Mouse (Mus musculus) intestine, embryonic 16.5 days (tissue): Measurements from ENCODE around the gene Ptpn23. TPM values are rescaled to one million over a fixed set of nuclear protein-coding genes. Genes with fewer than 3 reads are reported as not detected.

Source experiments
- ATAC-seq: fragments of 200-750 bp; cut with Nextera tagmentation; 2 replicates; pipeline ENCODE4 v1.8.0; 2017; ENCODE audit warnings: moderate TSS enrichment, moderate library complexity
- H3K27ac ChIP-seq: fragments of 300-500 bp; sonication (generic); 2 replicates; pipeline ENCODE4 v1.5.1; 2014; ENCODE audit warnings: mild to moderate bottlenecking, low read length
- H3K27me3 ChIP-seq: fragments of 300-500 bp; sonication (generic); replicated peaks from 2 replicates; pipeline ENCODE4 v1.6.1; 2014; ENCODE audit warnings: low read length, control low read depth, mixed read lengths; ENCODE audit not compliant: control insufficient read depth, insufficient read depth
- H3K36me3 ChIP-seq: fragments of 300-500 bp; sonication (generic); 2 replicates; pipeline ENCODE4 v1.6.1; 2014; ENCODE audit warnings: low read length, control low read depth; ENCODE audit not compliant: control insufficient read depth, insufficient read depth
- H3K4me1 ChIP-seq: fragments of 300-500 bp; sonication (generic); 2 replicates; pipeline ENCODE4 v1.6.1; 2014; ENCODE audit warnings: low read length, control low read depth, mixed read lengths; ENCODE audit not compliant: control insufficient read depth, insufficient read depth
- H3K4me2 ChIP-seq: fragments of 300-500 bp; sonication (generic); 2 replicates; pipeline ENCODE4 v1.6.1; 2014; ENCODE audit warnings: low read depth, low read length, control low read depth
- H3K4me3 ChIP-seq: fragments of 300-500 bp; sonication (generic); 2 replicates; pipeline ENCODE4 v1.5.1; 2014; ENCODE audit warnings: mild to moderate bottlenecking, low read length
- H3K9ac ChIP-seq: fragments of 300-500 bp; sonication (generic); 2 replicates; pipeline ENCODE4 v1.6.1; 2014; ENCODE audit warnings: low read depth, low read length
- H3K9me3 ChIP-seq: fragments of 300-500 bp; sonication (generic); 2 replicates; pipeline ENCODE4 v1.6.1; 2016; ENCODE audit warnings: low read length, control low read depth; ENCODE audit not compliant: control insufficient read depth
- WGBS: fragments of 180-500 bp; shearing (Covaris S2); extraction: QIAGEN DNeasy Blood & Tissue Kit; methylation state at CpG from one replicate; pipeline ENCODE4 v1.1.7; 2014; 5-methylcytosine and 5-hydroxymethylcytosine counted together
- polyA plus RNA-seq: library from polyadenylated mRNA; unstranded; fragments of >200 nt; fragmentation: Nextera tagmentation; extraction: Ambion mirVana; gene quantifications from 2 replicates; pipeline ENCODE4 v1.2.1, GENCODE M21; 2015

The Ptpn23 gene
- 10.8 and 12.9 TPM in 2 replicates for polyA plus RNA-seq

GRCm38 (mm10) chr9:110408099-110408773, at the start of gene Ptpn23:
TSS of gene Ptpn23 (minus strand) at chr9:110408213.
- H3K27ac ChIP-seq = peak within 1 kb of the TSS; percentile 72
- ATAC-seq = peak; percentile 96
- peak within 1 kb of the TSS; percentile 78 for H3K9ac ChIP-seq
- H3K9me3 ChIP-seq = no peaks in the 10 kb centered on the region
- peak within 1 kb of the TSS; percentile 67 for H3K4me3 ChIP-seq
- peak within 1 kb of the TSS; percentile 90 for H3K4me2 ChIP-seq
- H3K4me1 ChIP-seq = peaks cover 10% of the 10 kb centered on the region
- under 1% methylated on average over 38 of the region's 39 CpGs for WGBS
- H3K36me3 ChIP-seq = no peaks in the 10 kb centered on the region
- H3K27me3 ChIP-seq = no peaks in the 10 kb centered on the region

GRCm38 (mm10) chr9:110452523-110452922, 44.5 kb upstream of the Ptpn23 start:
- no peaks in the 10 kb centered on the region for H3K36me3 ChIP-seq
- H3K4me3 ChIP-seq = no peak overlapping the region
- 0 out of 2 replicates have a peak, but pooled peaks cover 2% of the 10 kb centered on the region for H3K4me1 ChIP-seq
- ATAC-seq = no peak
- no peaks in the 10 kb centered on the region for H3K9me3 ChIP-seq
- no peaks in the 10 kb centered on the region for H3K27me3 ChIP-seq
- H3K4me2 ChIP-seq = no peak overlapping the region
- H3K27ac ChIP-seq = no peak overlapping the region
- 72% methylated on average over 3 of the region's 3 CpGs for WGBS
- no peak overlapping the region for H3K9ac ChIP-seq

DNA sequence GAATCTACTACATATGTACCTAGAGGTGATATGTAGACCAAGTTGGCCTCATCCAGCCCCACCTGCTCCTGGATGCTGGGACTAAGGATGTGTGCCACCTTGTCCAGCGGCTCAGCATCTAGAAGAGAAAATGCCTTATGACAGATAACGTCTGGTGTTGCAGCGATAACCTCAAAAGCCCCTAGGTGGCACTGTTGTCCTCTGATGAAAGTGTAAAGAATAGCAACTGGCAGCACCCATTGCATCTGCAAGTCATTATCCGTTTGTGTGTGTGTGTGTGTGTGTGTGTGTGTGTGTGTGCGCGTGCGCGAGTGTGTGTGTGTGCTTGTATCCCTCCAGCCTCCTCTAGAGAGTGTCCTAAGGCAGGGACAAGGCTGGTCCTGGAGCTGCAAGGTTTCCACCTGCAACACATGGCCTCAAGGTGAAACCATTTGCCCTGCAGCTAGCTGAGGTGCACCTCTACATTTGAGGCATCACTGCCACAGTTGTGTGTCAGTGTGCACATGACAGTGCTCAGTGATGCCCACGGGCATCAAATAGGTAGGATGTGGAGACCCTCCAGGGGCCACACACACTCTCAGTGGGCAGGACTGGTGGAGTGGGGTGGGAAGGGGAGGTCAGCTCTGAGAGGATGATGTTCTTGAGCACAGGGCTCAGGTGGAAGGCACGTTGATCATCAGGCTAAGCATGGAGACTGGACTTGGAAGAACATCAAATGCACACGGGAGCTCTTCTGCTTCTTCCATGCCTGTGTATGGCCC, 41.0 kb upstream of the Ptpn23 start:
- Histone ChIP-seq H3K27ac (no peak overlapping the region), H3K9ac (no peak overlapping the region), H3K9me3 (no peaks in the 10 kb centered on the region), H3K27me3 (no peaks in the 10 kb centered on the region), H3K4me2 (no peak overlapping the region), H3K4me3 (no peak overlapping the region), H3K36me3 (no peaks in the 10 kb centered on the region), H3K4me1 (0 out of 2 replicates have a peak, but pooled peaks cover 2% of the 10 kb centered on the region)
- ATAC-seq = peak; percentile 55
- 27% methylated on average over 11 of the region's 11 CpGs for WGBS

DNA sequence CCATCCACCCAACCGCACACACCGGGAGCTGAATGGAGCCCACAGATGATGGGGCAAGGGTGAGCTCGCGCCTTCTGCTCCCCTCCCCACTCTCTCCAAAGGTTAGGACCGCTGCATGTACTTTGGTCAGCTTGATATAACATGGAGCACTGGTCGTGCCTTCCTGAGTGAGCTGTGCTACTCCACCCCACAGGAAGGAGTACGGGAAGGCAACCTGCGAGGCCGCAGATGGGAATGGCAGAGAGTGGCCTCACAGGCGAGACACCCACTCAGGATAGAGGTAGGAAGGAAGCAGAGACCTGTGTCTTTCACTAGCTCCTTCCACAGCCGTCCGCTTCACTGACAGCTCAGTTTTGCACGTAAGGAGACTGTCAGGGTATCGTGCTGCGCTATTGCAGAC, 40.3 kb upstream of the Ptpn23 start:
- no peaks in the 10 kb centered on the region for H3K27me3 ChIP-seq
- no peaks in the 10 kb centered on the region for H3K9me3 ChIP-seq
- H3K4me2 ChIP-seq = no peak overlapping the region
- 0 out of 2 replicates have a peak, but pooled peaks cover 2% of the 10 kb centered on the region for H3K4me1 ChIP-seq
- H3K27ac ChIP-seq = no peak overlapping the region
- no peak overlapping the region for H3K9ac ChIP-seq
- no peak overlapping the region for H3K4me3 ChIP-seq
- peak; percentile 42; the same call in 1 of the 2 replicates for ATAC-seq
- WGBS = 81% methylated on average over 15 of the region's 15 CpGs
- H3K36me3 ChIP-seq = no peaks in the 10 kb centered on the region

DNA sequence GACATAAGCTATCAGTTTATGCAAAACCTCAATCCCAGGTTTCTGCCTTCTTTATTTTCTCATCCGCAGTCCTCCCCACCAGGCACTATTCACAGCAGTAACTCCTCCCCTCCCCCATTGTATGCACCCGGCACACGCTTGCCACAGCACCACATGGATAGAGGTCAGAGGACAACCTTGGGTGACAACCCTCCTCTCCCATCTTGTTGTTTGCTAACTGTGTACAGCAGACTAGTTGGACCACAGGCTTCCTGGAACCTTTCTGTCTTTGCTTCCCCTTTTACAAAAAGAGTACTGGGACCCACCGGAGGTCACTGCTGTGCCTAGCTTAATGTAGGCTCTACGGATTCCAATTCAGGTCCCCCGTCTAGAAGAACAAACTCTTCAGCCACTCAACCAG, 32.5 kb upstream of the Ptpn23 start:
- H3K9me3 ChIP-seq = no peaks in the 10 kb centered on the region
- no peak for ATAC-seq
- no peak overlapping the region for H3K4me2 ChIP-seq
- no peak overlapping the region for H3K4me3 ChIP-seq
- H3K27me3 ChIP-seq = no peaks in the 10 kb centered on the region
- no peak overlapping the region for H3K9ac ChIP-seq
- H3K27ac ChIP-seq = no peak overlapping the region
- H3K36me3 ChIP-seq = no peaks in the 10 kb centered on the region; the same call in 1 of the 2 replicates
- 85% methylated on average over 6 of the region's 6 CpGs for WGBS
- H3K4me1 ChIP-seq = no peaks in the 10 kb centered on the region

DNA sequence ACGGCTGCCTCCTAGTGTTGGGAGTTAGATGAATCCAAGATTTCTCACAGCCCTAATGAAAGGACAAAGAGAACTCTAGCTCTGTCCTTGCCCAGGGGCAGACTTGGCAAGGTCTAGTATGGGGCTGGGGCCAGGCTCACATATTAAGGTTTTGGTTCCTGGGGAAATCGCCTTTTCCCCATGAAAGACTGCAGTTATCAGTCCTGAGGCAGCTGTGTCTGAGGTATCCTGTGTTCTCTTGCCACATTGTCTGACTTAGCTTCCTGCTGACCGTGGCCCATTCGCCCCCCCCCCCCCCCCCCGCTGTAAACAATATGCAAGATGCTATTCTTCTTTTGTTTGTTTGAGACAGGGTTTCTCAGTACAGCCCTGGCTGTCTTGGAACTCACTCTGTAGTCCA, 32.0 kb upstream of the Ptpn23 start:
- Histone ChIP-seq H3K27me3 (no peaks in the 10 kb centered on the region), H3K9ac (no peak overlapping the region), H3K36me3 (no peaks in the 10 kb centered on the region; the same call in 1 of the 2 replicates), H3K4me2 (no peak overlapping the region), H3K4me1 (no peaks in the 10 kb centered on the region), H3K9me3 (no peaks in the 10 kb centered on the region), H3K4me3 (no peak overlapping the region), H3K27ac (no peak overlapping the region)
- no peak for ATAC-seq
- WGBS = 45% methylated on average over 4 of the region's 5 CpGs

DNA sequence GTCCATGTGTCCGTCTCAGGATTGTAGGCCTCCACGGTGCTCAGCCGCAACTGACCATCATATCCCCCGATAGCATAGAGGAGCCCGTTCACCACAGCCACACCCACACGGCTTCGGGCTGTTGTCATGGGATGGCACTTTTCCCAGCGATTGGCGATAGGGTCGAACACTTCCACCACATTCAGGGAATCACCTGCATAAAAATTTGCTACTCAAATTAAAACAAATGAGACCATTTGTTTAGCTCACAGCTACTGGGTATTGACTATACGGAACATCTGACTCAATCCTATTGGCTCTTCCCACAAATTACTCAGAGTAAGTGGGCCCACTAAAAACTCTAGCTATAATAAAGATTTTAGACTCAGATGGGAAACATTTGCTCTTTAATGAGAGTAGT, 28.0 kb upstream of the Ptpn23 start:
- Histone ChIP-seq H3K4me3 (no peak overlapping the region), H3K4me2 (no peak overlapping the region), H3K9me3 (no peaks in the 10 kb centered on the region), H3K9ac (no peak overlapping the region), H3K27me3 (no peaks in the 10 kb centered on the region), H3K27ac (no peak overlapping the region), H3K4me1 (no peaks in the 10 kb centered on the region), H3K36me3 (no peaks in the 10 kb centered on the region; the same call in 1 of the 2 replicates)
- no peak for ATAC-seq
- 93% methylated on average over 11 of the region's 11 CpGs for WGBS

DNA sequence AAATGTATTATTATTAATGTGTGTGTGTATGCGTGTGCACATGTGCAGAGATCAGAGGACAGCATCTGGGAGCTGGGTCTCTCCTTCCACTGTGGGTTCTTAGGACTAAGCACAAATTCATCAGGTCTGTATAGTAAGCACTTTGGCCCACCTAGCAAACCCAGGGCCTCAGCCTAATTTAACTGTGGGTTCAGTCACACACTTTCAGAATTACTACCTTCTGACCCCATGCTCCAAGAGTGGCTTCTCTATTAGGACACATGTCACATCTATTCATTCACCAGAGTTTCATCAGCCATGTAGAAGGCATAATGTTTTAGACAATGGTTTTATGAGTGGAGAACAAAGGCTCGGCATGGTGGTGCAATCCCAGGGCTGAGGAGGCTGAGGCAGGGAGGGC, 25.0 kb upstream of the Ptpn23 start:
- 95% methylated on average over 2 of the region's 2 CpGs for WGBS
- Histone ChIP-seq H3K4me1 (no peaks in the 10 kb centered on the region), H3K27me3 (no peaks in the 10 kb centered on the region), H3K9me3 (no peaks in the 10 kb centered on the region), H3K36me3 (peaks cover 3% of the 10 kb centered on the region; the same call in 1 of the 2 replicates), H3K9ac (no peak overlapping the region), H3K4me2 (no peak overlapping the region), H3K4me3 (no peak overlapping the region), H3K27ac (no peak overlapping the region)
- no peak for ATAC-seq

GRCm38 (mm10) chr9:110431241-110431640, 23.2 kb upstream of the Ptpn23 start:
- no peaks in the 10 kb centered on the region for H3K9me3 ChIP-seq
- no peak for ATAC-seq
- no peak overlapping the region for H3K4me3 ChIP-seq
- no peaks in the 10 kb centered on the region for H3K27me3 ChIP-seq
- no peak overlapping the region for H3K27ac ChIP-seq
- H3K4me1 ChIP-seq = no peaks in the 10 kb centered on the region
- 0 out of 2 replicates have a peak, but pooled peaks cover 7% of the 10 kb centered on the region for H3K36me3 ChIP-seq
- H3K4me2 ChIP-seq = no peak overlapping the region
- no peak overlapping the region for H3K9ac ChIP-seq
- WGBS = 78% methylated on average over 8 of the region's 8 CpGs
